Comparison of ENCODE assay signal across 13 mouse cellular contexts in genomic region chr9:68254218-68254617, GRCm38 (mm10).
A peak's percentile ranks its signal among the peaks of the same experiment; 100 is the strongest.
DNase-seq lines count a peak whose midpoint lies in the region; ATAC-seq and TF ChIP-seq lines count a peak whose summit lies in the region.
"Had no signal": no experiment of that assay in that cellular context is flagged by ENCODE, and none has a peak within 500 bp of the region (broad histone marks: within the 10 kb centered on the region; RNA-seq: fewer than 3 reads in every experiment).

No protein-coding gene starts in this region.

- intact Hi-C loops in heart, postnatal 14 days (cut with DNase I): loop anchor here (5.0 to 10.0 kb wide), 3 partner anchors 239 to 463 kb away; no protein-coding TSS in a partner anchor
- intact Hi-C loops in heart, postnatal 25 days (cut with DNase I): loop anchor here (2.0 to 5.0 kb wide), 2 partner anchors 237 to 463 kb away; no protein-coding TSS in a partner anchor

- WGBS in liver, embryonic 14.5 days (ENCODE audit: insufficient replicate concordance): 38% methylated on average over 3 of the region's 3 CpGs
- 40% methylated on average over 3 of the region's 3 CpGs for WGBS in liver, embryonic 12.5 days (ENCODE audit: insufficient replicate concordance)

- H3K4me2 ChIP-seq in liver, embryonic 14.5 days (ENCODE audit: low read depth): no peak overlapping the region
- no peak overlapping the region for H3K4me2 ChIP-seq in liver, embryonic 12.5 days
- H3K4me2 ChIP-seq: forebrain, embryonic 13.5 days; liver, embryonic 15.5 days had no signal

- no peak for ATAC-seq in liver, embryonic 14.5 days (ENCODE audit: insufficient read depth)
- ATAC-seq in liver, embryonic 12.5 days: no peak
- ATAC-seq: forebrain, embryonic 13.5 days had no signal

- H3K27ac ChIP-seq in liver, embryonic 14.5 days: no peak overlapping the region
- H3K27ac ChIP-seq in liver, embryonic 12.5 days: no peak overlapping the region
- H3K27ac ChIP-seq: forebrain, embryonic 13.5 days; liver, embryonic 15.5 days had no signal

- no peaks in the 10 kb centered on the region for H3K36me3 ChIP-seq in liver, embryonic 14.5 days (replicated peaks; ENCODE audit: control insufficient read depth, insufficient read depth, low read depth)
- H3K36me3 ChIP-seq in liver, embryonic 12.5 days: no peaks in the 10 kb centered on the region
- H3K36me3 ChIP-seq: liver, embryonic 15.5 days had no signal

- peak; percentile 40 for TF ChIP-seq CTCF in liver, embryonic 14.5 days (IDR thresholded peaks at IDR 0.05; ENCODE audit: low read depth)

- H3K27me3 ChIP-seq in liver, embryonic 14.5 days (ENCODE audit: control insufficient read depth, insufficient read depth, low read length): no peaks in the 10 kb centered on the region
- no peaks in the 10 kb centered on the region for H3K27me3 ChIP-seq in liver, embryonic 12.5 days (replicated peaks)
- H3K27me3 ChIP-seq: forebrain, embryonic 13.5 days; liver, embryonic 15.5 days had no signal

- no peak for TF ChIP-seq EP300 in liver, embryonic 14.5 days (IDR thresholded peaks at IDR 0.05; ENCODE audit: low read depth)

- peak; percentile 13 to 22 for DNase-seq in adrenal gland, adult 18-20 months (ENCODE audit: low spot score in 2 of 2)
- no peak for DNase-seq in adrenal gland, adult 8-10 months
- DNase-seq in heart, postnatal 14 days: peak; percentile 33 to 57
- DNase-seq in heart, postnatal 25 days (ENCODE audit: low spot score): no peak
- no peak for DNase-seq in liver, embryonic 14.5 days (ENCODE audit: low read depth in 3 of 3, low spot score in 3 of 3)
- peak; percentile 47 to 51 for DNase-seq in kidney, postnatal 4 days
- no peak for DNase-seq in thymus, postnatal 10 days (ENCODE audit: low spot score in 2 of 2)
- DNase-seq: cerebellum, adult 9-10 months; right cerebral cortex, postnatal 14 days; thymus, adult 2 months had no signal

- H3K4me3 ChIP-seq in liver, embryonic 14.5 days (ENCODE audit: insufficient read depth in 1 of 2, low read depth in 2 of 2, low read length in 2 of 2): no peak overlapping the region
- H3K4me3 ChIP-seq in liver, embryonic 12.5 days: no peak overlapping the region
- H3K4me3 ChIP-seq: forebrain, embryonic 13.5 days; liver, embryonic 15.5 days had no signal

- no peaks in the 10 kb centered on the region for H3K4me1 ChIP-seq in liver, embryonic 14.5 days (replicated peaks; ENCODE audit: control insufficient read depth in 2 of 2, insufficient read depth in 2 of 2, low read length in 1 of 2)
- no peaks in the 10 kb centered on the region for H3K4me1 ChIP-seq in liver, embryonic 12.5 days
- H3K4me1 ChIP-seq: forebrain, embryonic 13.5 days; liver, embryonic 15.5 days had no signal

- no peaks in the 10 kb centered on the region for H3K9me3 ChIP-seq in liver, embryonic 14.5 days (ENCODE audit: control insufficient read depth, low read length)
- H3K9me3 ChIP-seq in liver, embryonic 12.5 days (replicated peaks): no peaks in the 10 kb centered on the region
- H3K9me3 ChIP-seq: forebrain, embryonic 13.5 days; liver, embryonic 15.5 days had no signal

- no peak overlapping the region for H3K9ac ChIP-seq in liver, embryonic 14.5 days (replicated peaks)
- no peak overlapping the region for H3K9ac ChIP-seq in liver, embryonic 12.5 days
- H3K9ac ChIP-seq: forebrain, embryonic 13.5 days; liver, embryonic 15.5 days had no signal

Comparison
In these comparisons a context has a peak if more than half of its experiments do, and no peak if none do; other contexts are left out.
1. DNase-seq: peak in adrenal gland, adult 18-20 months (2 of 2), heart, postnatal 14 days (2 of 2) and kidney, postnatal 4 days (2 of 2); none in adrenal gland, adult 8-10 months (single experiment), heart, postnatal 25 days (single experiment), liver, embryonic 14.5 days (0 of 3) and thymus, postnatal 10 days (0 of 2).